Mouse (Mus musculus): ENCODE results near the gene Syne2. TPM values are rescaled to one million over a fixed set of nuclear protein-coding genes. Genes with fewer than 3 reads are reported as not detected.

Syne2 gene
- polyA plus RNA-seq, 1 experiment from 2014 or later, result 63.6 TPM

DNA sequence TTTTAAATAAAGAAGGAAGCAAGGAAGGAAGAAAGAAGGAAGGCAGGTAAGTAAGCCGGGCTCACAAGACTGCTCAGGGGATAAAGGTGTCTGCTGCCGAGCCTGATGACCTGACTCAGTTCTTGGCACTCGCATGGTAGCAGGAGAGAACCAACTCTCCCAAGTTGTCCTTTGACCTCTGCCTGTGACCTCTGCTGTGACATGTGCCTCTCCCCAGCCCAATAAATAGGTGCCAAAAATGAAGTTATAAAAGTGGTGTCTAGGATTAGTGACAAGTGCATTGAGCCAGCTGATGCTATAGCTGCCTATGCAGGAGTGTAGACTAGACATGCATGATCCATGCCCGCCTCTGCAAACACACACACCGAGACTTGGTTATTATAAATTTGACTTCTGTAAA, 73.3 kb downstream of the Syne2 start:
- Histone ChIP-seq H3K4me1 (ENCODE audit: control insufficient read depth, insufficient read depth, low read length) (no peaks in the 10 kb centered on the region), H3K4me3 (ENCODE audit: low read depth, low read length) (no peak overlapping the region), H3K9me3 (ENCODE audit: control insufficient read depth, low read depth, low read length) (no peaks in the 10 kb centered on the region), H3K27me3 (ENCODE audit: control insufficient read depth, insufficient read depth, low read length) (no peaks in the 10 kb centered on the region), H3K4me2 (replicated peaks; ENCODE audit: low read depth, low read length) (no peak overlapping the region), H3K27ac (ENCODE audit: low read length) (no peak overlapping the region), H3K9ac (replicated peaks; ENCODE audit: low read depth, low read length) (no peak overlapping the region), H3K36me3 (ENCODE audit: control insufficient read depth, insufficient read depth, low read length) (peaks cover 14% of the 10 kb centered on the region; the same call in 1 of the 2 replicates)
- no peak for ATAC-seq (ENCODE audit: insufficient number of reproducible peaks, insufficient read depth, low FRiP score, low read depth)
- 97% methylated on average over 5 of the region's 5 CpGs for WGBS

DNA sequence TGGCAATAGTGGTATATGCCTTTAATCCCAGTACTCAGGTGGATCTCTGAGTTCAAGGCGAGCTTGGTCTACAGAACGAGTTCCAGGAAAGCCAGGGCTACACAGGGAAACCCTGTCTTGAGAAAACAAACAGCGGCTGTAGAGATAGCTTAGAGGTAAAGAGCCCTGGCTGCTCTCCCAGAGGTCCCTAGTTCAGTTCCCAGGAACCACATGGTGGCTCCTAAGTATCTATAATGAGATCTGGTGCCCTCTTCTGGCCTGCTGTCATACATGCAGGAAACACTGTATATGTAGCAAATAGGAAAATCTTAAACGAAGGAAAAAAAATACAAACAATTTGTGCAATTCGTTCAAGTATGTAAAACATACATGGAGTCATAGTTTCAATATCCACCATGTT, 75.5 kb downstream of the Syne2 start:
- no peaks in the 10 kb centered on the region for H3K4me1 ChIP-seq (ENCODE audit: control insufficient read depth, insufficient read depth, low read length)
- no peak for ATAC-seq (ENCODE audit: insufficient number of reproducible peaks, insufficient read depth, low FRiP score, low read depth)
- no peak overlapping the region for H3K4me3 ChIP-seq (ENCODE audit: low read depth, low read length)
- no peaks in the 10 kb centered on the region for H3K27me3 ChIP-seq (ENCODE audit: control insufficient read depth, insufficient read depth, low read length)
- H3K4me2 ChIP-seq (replicated peaks; ENCODE audit: low read depth, low read length), result no peak overlapping the region
- H3K27ac ChIP-seq (ENCODE audit: low read length), result no peak overlapping the region
- WGBS, result 71% methylated on average over 5 of the region's 5 CpGs
- H3K36me3 ChIP-seq (ENCODE audit: control insufficient read depth, insufficient read depth, low read length), result peaks cover 16% of the 10 kb centered on the region; the same call in 1 of the 2 replicates
- H3K9ac ChIP-seq (replicated peaks; ENCODE audit: low read depth, low read length), result no peak overlapping the region
- no peaks in the 10 kb centered on the region for H3K9me3 ChIP-seq (ENCODE audit: control insufficient read depth, low read depth, low read length)

DNA sequence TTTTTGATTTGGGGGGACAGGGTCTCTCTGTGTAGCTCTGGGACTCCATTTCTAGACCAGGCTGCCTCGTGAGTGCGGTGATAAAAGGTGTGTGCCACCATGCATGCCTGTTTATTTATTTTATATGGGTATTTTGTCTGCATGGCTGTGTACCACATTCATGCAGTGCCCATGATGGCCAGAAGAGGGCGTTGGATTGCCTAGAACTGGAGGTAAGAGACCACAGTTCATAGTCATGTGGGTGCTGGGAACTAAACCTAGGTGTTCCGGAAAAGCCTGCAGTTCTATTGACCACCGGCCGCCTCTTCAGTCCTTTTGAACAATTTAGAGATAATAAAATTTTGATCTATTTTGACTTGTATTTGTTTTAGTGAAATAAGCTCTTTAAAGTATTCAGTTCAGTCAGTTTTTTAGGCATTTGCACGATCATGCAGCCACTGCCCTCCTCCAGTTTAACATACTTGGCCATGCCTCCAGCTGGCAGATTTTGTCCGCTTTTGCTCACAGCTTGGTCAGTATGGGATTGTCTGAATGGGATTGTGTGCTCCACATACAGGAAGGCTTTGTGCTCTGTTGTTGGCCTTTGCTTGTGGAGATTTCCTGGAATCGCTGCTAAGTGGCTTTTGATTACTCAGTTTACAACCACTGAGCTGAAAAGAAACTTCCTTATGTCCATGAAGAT, 76.5 kb downstream of the Syne2 start:
- Histone ChIP-seq H3K27me3 (ENCODE audit: control insufficient read depth, insufficient read depth, low read length) (no peaks in the 10 kb centered on the region), H3K4me1 (ENCODE audit: control insufficient read depth, insufficient read depth, low read length) (no peaks in the 10 kb centered on the region), H3K4me3 (ENCODE audit: low read depth, low read length) (no peak overlapping the region), H3K9ac (replicated peaks; ENCODE audit: low read depth, low read length) (no peak overlapping the region), H3K9me3 (ENCODE audit: control insufficient read depth, low read depth, low read length) (no peaks in the 10 kb centered on the region), H3K27ac (ENCODE audit: low read length) (no peak overlapping the region), H3K36me3 (ENCODE audit: control insufficient read depth, insufficient read depth, low read length) (peaks cover 11% of the 10 kb centered on the region; the same call in 1 of the 2 replicates), H3K4me2 (replicated peaks; ENCODE audit: low read depth, low read length) (no peak overlapping the region)
- no peak for ATAC-seq (ENCODE audit: insufficient number of reproducible peaks, insufficient read depth, low FRiP score, low read depth)
- 76% methylated on average over 9 of the region's 9 CpGs for WGBS

DNA sequence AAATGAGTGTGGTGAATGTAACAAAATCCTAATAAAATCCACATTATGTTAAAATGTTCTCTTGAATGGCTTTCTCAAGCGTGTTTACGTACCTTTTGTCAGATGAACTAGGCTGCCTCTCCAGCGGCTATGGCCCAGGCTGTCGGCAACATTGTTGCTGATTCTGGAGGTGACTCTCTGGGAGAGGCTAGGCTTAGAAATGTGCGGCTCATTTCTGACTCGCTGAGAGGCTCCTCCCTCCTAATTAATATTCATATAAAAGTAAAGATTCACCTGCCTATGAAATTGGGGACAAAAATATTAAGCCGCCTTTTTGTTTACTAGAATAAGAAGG, 77.0 kb downstream of the Syne2 start:
- Histone ChIP-seq H3K27ac (ENCODE audit: low read length) (no peak overlapping the region), H3K4me3 (ENCODE audit: low read depth, low read length) (no peak overlapping the region), H3K27me3 (ENCODE audit: control insufficient read depth, insufficient read depth, low read length) (no peaks in the 10 kb centered on the region), H3K36me3 (ENCODE audit: control insufficient read depth, insufficient read depth, low read length) (peaks cover 11% of the 10 kb centered on the region; the same call in 1 of the 2 replicates), H3K9ac (replicated peaks; ENCODE audit: low read depth, low read length) (no peak overlapping the region), H3K9me3 (ENCODE audit: control insufficient read depth, low read depth, low read length) (no peaks in the 10 kb centered on the region), H3K4me2 (replicated peaks; ENCODE audit: low read depth, low read length) (no peak overlapping the region), H3K4me1 (ENCODE audit: control insufficient read depth, insufficient read depth, low read length) (no peaks in the 10 kb centered on the region)
- WGBS, result 74% methylated on average over 7 of the region's 7 CpGs
- ATAC-seq (ENCODE audit: insufficient number of reproducible peaks, insufficient read depth, low FRiP score, low read depth), result no peak

DNA sequence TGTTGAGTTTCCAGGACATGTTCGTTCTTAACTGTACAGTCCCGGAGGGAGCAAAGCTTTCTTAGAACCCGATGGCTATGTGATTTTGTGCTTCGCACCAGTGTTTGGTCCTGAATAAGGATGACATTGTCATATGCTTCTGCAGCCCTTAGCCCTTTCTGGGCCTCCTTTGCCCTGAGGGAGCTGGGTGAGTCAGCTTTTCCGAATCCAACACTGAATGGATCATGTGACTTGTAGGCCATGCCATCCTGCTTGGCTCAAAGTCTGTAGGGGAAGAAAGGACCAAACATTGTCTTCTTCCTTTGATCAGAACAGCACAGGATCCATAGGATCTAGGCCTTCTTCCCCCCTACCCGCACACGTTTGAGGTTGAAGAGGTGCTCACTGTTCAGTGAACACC, 79.9 kb downstream of the Syne2 start:
- Histone ChIP-seq H3K9me3 (ENCODE audit: control insufficient read depth, low read depth, low read length) (no peaks in the 10 kb centered on the region), H3K4me1 (ENCODE audit: control insufficient read depth, insufficient read depth, low read length) (no peaks in the 10 kb centered on the region), H3K36me3 (ENCODE audit: control insufficient read depth, insufficient read depth, low read length) (peaks cover 7% of the 10 kb centered on the region; the same call in 1 of the 2 replicates), H3K9ac (replicated peaks; ENCODE audit: low read depth, low read length) (no peak overlapping the region), H3K27me3 (ENCODE audit: control insufficient read depth, insufficient read depth, low read length) (no peaks in the 10 kb centered on the region), H3K4me3 (ENCODE audit: low read depth, low read length) (no peak overlapping the region), H3K27ac (ENCODE audit: low read length) (no peak overlapping the region), H3K4me2 (replicated peaks; ENCODE audit: low read depth, low read length) (no peak overlapping the region)
- 91% methylated on average over 7 of the region's 7 CpGs for WGBS
- no peak for ATAC-seq (ENCODE audit: insufficient number of reproducible peaks, insufficient read depth, low FRiP score, low read depth)

DNA sequence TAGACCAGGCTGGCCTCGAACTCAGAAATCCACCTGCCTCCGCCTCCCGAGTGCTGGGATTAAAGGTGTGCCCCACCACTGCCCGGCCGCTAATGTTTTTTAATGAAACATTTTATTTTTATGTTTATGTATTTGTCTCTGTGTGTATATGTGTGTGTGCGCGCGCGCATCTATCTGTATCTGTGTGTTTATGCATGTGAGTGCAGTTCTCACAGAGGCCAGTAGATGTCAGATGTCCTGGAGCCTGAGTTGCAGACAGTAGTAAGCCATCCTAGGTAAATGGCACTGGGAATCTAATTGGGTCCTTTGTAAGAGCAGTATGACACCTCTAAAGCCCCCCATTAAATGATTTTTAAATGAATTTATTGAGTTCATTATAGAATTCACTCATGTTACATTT, 83.8 kb downstream of the Syne2 start:
- H3K4me3 ChIP-seq (ENCODE audit: low read depth, low read length), result no peak overlapping the region
- H3K27me3 ChIP-seq (ENCODE audit: control insufficient read depth, insufficient read depth, low read length), result no peaks in the 10 kb centered on the region
- no peaks in the 10 kb centered on the region for H3K4me1 ChIP-seq (ENCODE audit: control insufficient read depth, insufficient read depth, low read length)
- H3K36me3 ChIP-seq (ENCODE audit: control insufficient read depth, insufficient read depth, low read length), result peaks cover 9% of the 10 kb centered on the region; the same call in 1 of the 2 replicates
- no peaks in the 10 kb centered on the region for H3K9me3 ChIP-seq (ENCODE audit: control insufficient read depth, low read depth, low read length)
- WGBS, result 95% methylated on average over 9 of the region's 9 CpGs
- H3K4me2 ChIP-seq (replicated peaks; ENCODE audit: low read depth, low read length), result no peak overlapping the region
- no peak overlapping the region for H3K27ac ChIP-seq (ENCODE audit: low read length)
- no peak overlapping the region for H3K9ac ChIP-seq (replicated peaks; ENCODE audit: low read depth, low read length)
- no peak for ATAC-seq (ENCODE audit: insufficient number of reproducible peaks, insufficient read depth, low FRiP score, low read depth)

DNA sequence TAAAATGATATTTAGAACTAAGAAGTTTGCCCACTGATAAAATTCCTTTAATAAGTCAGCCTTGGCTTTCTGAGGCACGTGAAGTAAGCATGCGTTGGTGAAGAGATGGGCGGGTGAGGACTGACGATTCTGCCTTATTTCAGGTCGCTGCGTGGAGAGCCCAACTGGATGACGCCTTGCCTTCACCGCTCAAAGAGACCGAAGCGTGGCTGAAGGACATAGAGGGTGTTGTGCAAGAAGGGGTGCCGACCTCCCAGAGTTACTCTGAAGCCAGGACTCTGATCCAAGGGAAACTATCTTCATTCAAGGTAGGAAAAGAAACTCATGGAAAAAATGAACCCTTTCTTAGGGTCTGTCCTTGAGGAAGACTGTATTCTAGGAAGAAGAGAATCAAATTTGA, 86.1 kb downstream of the Syne2 start:
- WGBS, result 94% methylated on average over 11 of the region's 11 CpGs
- no peak overlapping the region for H3K27ac ChIP-seq (ENCODE audit: low read length)
- ATAC-seq (ENCODE audit: insufficient number of reproducible peaks, insufficient read depth, low FRiP score, low read depth), result no peak
- peaks cover 13% of the 10 kb centered on the region; the same call in 1 of the 2 replicates for H3K36me3 ChIP-seq (ENCODE audit: control insufficient read depth, insufficient read depth, low read length)
- no peak overlapping the region for H3K4me3 ChIP-seq (ENCODE audit: low read depth, low read length)
- H3K4me2 ChIP-seq (replicated peaks; ENCODE audit: low read depth, low read length), result no peak overlapping the region
- no peaks in the 10 kb centered on the region for H3K9me3 ChIP-seq (ENCODE audit: control insufficient read depth, low read depth, low read length)
- no peaks in the 10 kb centered on the region for H3K27me3 ChIP-seq (ENCODE audit: control insufficient read depth, insufficient read depth, low read length)
- H3K4me1 ChIP-seq (ENCODE audit: control insufficient read depth, insufficient read depth, low read length), result no peaks in the 10 kb centered on the region
- no peak overlapping the region for H3K9ac ChIP-seq (replicated peaks; ENCODE audit: low read depth, low read length)

DNA sequence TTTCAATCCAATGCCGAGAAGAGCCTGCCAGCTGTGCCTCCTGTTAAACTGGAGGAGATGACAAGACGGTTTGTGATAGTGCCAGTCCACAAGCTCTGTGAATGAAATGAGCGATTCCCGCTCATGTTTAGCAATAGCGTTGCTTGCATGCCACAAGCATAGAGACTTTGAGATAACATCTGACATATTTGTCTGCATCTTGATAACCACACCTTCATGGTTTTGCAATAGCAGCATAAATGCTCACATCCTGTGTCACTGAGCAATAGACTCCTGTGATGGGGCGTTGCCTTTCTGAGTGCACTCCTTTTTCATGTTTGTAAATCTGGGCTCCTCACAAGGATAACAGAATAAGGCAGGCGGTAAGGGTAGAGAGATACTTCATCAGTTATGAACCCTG, 87.4 kb downstream of the Syne2 start:
- Histone ChIP-seq H3K27ac (ENCODE audit: low read length) (no peak overlapping the region), H3K27me3 (ENCODE audit: control insufficient read depth, insufficient read depth, low read length) (no peaks in the 10 kb centered on the region), H3K4me3 (ENCODE audit: low read depth, low read length) (no peak overlapping the region), H3K36me3 (ENCODE audit: control insufficient read depth, insufficient read depth, low read length) (peaks cover 17% of the 10 kb centered on the region; the same call in 1 of the 2 replicates), H3K9me3 (ENCODE audit: control insufficient read depth, low read depth, low read length) (no peaks in the 10 kb centered on the region), H3K4me2 (replicated peaks; ENCODE audit: low read depth, low read length) (no peak overlapping the region), H3K9ac (replicated peaks; ENCODE audit: low read depth, low read length) (no peak overlapping the region), H3K4me1 (ENCODE audit: control insufficient read depth, insufficient read depth, low read length) (no peaks in the 10 kb centered on the region)
- 94% methylated on average over 7 of the region's 7 CpGs for WGBS
- no peak for ATAC-seq (ENCODE audit: insufficient number of reproducible peaks, insufficient read depth, low FRiP score, low read depth)

DNA sequence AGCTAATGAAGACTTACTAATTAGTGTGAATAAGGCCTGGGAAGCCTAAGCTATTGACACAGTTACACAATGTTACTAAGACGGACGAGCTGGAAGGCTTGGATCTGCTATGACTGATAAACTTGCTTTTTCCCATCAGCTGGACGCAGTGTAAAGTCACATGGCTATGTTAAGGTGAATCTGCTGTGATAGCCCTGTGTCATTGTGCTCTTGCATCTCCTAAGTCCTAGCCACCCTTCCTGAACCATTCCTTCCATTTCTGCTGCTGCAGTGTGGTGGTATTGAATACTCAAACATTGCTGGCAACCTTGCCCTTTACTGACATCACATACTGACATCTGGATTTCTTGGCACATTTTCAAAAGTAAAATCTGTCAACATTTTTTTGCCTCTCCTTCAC, 90.5 kb downstream of the Syne2 start:
- Histone ChIP-seq H3K4me3 (ENCODE audit: low read depth, low read length) (no peak overlapping the region), H3K4me2 (replicated peaks; ENCODE audit: low read depth, low read length) (no peak overlapping the region), H3K9me3 (ENCODE audit: control insufficient read depth, low read depth, low read length) (no peaks in the 10 kb centered on the region), H3K27me3 (ENCODE audit: control insufficient read depth, insufficient read depth, low read length) (no peaks in the 10 kb centered on the region), H3K36me3 (ENCODE audit: control insufficient read depth, insufficient read depth, low read length) (peaks cover 29% of the 10 kb centered on the region), H3K27ac (ENCODE audit: low read length) (no peak overlapping the region), H3K4me1 (ENCODE audit: control insufficient read depth, insufficient read depth, low read length) (no peaks in the 10 kb centered on the region), H3K9ac (replicated peaks; ENCODE audit: low read depth, low read length) (no peak overlapping the region)
- no peak for ATAC-seq (ENCODE audit: insufficient number of reproducible peaks, insufficient read depth, low FRiP score, low read depth)
- WGBS, result 85% methylated on average over 3 of the region's 3 CpGs

All from stomach, embryonic 14.5 days (tissue).